Mouse (Mus musculus) kidney, adult 8-10 months (tissue): ENCODE data around the gene Gm45844.
"Not testable (repeated sequence)": the region's sequence is repeated elsewhere in the genome, so short reads cannot be mapped to it uniquely, and the experiment has no call there.

ENCODE experiments used
- DNase-seq, 2 experiments: peaks; one replicate each; pipeline ENCODE4 v3.0.0; 2022

Gene Gm45844

DNA sequence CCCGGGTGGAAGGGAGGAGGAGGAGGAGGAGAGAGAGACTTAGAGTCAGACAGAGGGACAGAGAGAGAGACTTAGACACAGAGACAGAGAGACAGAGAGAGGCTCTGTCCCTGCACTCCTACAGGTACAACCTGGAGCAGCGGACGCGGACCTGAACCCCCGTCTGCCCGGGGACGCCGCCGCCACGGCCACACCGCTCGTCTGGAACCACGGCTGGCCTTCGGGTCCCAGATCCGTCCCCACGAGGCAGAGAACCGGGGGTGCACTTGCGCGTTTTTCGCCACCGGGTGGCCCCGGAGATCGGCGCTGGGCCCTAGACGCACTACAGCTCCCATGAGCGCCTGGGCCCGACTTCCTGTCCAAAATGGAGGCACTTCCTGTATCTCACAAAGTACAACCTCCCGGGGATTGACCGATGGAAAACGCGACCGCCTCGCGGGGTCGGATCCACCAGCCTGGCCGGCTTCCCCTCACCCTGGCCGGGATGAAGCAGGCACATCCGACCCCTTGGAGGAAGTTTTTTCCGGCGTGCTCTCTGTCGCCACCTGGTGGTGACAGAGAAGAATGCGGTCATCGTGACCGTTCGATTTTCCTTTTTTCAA lies at the start of gene Gm45844:
Gene Gm45844, minus strand, starts transcription at position 324 of the 602 bp plus-strand sequence.
- peak; percentile 90 to 94 for DNase-seq

DNA sequence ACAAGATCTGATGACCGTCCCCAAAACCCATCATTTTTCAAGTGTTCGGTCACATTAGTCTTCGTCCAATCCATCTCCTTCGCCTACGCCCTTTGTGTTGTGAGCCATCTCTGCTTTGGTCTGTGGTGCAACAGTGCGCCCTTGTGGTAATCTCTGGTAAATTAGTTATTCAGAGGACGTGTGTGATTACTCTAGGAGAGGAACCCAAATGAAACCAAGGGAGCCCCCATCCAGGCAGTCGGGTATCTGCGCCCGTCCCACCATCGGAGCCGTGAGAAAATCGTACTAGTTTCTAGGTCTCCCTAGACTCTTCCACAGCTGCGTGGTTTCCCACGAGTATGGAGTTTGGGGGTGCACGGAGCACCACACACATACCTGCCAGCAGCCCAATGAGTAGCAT lies 17.5 kb upstream of the Gm45844 start:
- DNase-seq = peak; percentile 32 to 61

DNA sequence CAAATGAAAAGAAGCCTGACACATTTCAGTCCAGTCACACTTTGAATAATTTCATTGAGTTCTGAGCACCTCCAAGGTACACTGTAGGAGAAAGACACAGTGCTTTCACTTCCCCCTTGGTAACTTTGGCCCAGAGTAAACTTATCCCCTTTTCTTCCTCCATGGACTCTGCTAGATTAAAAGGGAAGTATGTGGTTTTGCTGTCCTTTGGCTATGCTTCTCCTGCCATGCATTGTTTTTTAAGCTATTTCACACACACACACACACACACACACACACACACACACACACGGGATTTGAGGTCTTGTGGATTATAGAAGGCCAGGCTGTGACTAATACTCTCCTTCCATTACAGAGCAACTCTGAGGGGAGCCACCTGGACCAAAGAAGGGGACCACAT lies 3.3 kb upstream of the Gm45844 start:
- DNase-seq = no peak

DNA sequence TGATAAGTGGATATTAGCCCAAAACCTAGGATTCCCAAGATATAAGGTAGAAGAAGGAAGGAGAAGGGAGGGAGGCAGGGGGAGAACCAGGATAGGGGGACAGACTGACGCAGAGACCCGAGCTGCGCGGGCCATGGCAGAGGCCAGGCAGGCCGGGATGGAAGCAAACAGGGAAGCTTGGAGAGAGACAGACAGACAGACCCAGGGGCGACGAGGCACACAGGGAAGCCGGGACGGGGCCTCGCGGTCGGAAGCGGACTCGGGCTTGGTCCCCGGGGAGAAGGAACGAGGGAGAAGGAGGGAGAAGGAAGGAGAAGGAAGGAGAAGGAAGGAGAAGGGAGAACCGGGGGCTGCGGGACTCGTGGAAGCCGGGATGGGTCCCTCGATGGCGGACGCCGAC lies 533 bp downstream of the Gm45844 start:
- DNase-seq = peak in 1 of 2 experiments; percentile 21

DNA sequence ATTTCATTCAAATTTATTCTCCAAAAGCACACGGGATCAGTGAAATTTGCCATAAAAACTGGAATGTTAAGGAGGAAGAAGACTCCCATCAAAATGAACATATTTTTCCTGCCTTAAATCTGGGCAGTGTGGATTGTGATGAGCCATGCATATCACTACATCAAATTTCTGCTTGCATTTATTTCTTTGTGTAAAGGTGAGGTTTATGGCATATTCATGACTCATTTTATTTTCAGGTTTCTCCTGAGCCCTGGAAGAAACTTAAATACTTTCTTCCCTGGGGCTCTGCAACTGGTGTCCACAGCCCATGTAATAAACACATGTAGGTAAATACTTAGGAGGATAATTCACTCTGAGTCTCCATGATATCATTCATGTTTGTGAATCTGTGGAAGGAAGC lies 30.9 kb downstream of the Gm45844 start, which contains the start of gene Vmn2r29:
Gene Vmn2r29, minus strand, starts transcription at position 101 of the 400 bp plus-strand sequence.
- DNase-seq = not testable (repeated sequence)

DNA sequence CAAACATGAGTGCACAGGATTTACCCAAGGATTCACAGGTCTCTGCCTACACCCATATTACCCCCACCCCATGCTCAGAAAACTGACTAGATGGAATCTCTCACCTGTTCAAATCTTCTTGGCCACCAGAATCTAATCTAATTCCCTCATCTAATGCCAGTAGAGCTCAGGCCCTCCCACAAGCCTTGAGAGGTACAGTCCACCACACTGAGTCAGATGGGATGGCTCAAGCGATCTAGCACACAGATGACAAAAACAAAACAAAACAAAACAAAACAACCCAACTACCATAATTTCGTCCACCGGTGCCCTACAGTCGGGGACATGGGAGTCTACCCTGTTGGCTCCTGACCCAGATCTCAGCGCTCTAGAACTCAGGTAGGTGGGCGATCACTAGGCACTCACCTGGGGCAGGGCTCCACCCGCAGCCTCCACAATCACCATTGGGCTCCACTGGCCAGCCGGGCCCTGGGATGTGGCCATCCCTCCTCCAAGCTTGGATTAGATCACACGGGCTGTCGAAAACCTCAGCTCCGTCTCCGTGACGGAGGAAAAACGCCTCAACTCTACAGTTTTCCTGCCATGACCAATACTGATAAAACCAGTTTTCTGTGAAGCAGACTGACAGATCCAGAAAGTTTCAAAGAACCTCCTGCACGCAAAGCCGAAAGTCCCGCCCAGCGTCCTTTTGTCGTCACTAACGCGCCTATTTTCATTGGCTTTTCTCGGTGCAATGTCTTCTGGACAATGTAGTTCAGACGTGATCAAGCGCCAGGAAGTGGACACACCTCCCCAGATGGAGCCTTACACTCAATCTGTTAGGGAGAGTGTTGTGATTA lies 68.6 kb downstream of the Gm45844 start, which contains the start of gene Zfp772:
Gene Zfp772, minus strand, starts transcription at position 686 of the 839 bp plus-strand sequence.
- DNase-seq = peak; percentile 47 to 57

DNA sequence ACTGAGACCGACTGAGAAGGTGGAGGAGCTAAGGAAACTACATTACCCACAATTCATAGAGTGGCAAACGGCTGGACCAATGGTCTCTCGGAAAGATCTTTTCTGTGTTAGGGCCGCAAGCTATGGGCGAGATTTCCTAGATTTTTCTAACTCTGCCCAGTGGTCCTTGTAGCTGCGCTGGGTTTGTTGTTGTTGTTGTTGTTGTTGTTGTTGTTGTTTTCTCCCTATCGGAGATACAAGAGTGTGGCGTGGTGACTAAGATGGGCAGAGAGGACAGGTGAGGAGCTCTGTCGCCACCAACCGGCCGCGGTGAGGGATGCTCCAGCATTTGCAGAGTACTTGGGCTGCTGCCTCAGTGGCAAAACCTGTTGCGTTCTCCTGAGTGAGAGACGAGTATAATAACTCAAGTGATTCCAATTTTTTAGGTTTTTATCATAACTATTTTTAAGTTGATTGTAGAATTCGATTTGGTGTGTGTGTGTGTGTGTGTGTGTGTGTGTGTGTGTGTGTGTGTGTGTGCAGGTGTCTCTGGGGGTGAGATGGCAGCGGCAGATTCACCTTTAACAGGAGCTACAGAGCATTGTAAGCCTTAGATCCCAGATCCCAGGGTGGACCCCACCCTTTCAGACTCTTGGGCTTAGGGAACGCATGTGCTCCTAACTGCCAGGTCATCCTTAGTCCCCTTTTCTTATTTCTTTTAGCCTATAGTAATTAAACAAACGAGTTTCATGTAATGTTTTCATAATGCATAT lies 89.7 kb downstream of the Gm45844 start:
- DNase-seq = peak; percentile 37 to 69

DNA sequence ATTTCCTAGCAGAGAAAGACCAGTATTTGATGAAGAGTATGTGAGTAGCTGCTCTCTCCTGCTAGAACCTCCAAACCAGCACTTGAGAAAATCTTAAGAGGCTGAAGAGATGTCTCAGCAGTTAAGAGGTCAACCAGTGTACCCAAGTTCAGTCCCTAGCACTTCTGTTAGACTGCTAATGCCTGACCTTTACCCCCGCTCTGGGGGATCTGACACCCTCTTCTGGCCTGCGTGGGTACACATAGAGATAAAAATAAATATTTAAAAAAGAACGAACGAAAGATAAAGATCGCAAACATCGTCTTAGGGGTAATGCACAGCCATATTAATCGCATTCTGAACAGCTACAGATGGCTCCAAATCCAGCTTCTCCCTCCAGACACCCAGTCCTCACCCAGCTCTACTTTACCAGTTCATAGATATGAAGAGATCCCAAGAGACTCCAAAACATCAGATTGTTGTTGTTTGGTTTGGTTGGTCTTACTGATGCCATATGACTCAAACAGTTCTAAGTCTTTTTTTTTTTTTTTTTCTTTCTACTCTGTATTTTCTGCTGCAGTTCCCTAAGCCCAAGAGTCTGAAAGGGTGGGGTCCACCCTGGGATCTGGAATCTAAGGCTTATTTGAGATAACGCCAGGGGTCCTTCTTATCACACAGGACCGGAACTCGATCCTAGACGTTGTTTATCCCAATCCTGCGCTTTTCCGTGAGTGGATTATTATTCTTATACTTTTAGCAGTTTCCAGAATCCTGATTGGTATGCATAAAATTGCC lies 90.5 kb downstream of the Gm45844 start:
- DNase-seq = no peak

DNA sequence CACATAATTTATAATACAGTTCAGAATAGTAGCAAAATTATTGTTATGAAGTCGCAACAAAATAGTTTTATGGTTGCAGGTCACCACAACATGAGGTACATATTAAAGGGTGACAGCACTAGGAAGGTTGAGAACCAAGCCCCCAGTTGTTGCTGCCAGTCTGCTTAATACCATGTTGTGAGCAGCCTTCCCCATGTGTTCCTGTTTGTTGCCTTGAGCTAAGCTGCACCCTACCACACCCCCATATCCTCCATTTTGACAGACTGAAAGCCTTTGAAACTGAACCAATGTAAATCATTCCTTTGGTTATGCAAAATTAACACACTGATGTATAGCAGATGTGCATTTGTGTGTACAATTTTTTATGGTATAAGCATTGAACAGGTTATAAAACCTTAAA lies 92.2 kb downstream of the Gm45844 start:
- no peak for DNase-seq

DNA sequence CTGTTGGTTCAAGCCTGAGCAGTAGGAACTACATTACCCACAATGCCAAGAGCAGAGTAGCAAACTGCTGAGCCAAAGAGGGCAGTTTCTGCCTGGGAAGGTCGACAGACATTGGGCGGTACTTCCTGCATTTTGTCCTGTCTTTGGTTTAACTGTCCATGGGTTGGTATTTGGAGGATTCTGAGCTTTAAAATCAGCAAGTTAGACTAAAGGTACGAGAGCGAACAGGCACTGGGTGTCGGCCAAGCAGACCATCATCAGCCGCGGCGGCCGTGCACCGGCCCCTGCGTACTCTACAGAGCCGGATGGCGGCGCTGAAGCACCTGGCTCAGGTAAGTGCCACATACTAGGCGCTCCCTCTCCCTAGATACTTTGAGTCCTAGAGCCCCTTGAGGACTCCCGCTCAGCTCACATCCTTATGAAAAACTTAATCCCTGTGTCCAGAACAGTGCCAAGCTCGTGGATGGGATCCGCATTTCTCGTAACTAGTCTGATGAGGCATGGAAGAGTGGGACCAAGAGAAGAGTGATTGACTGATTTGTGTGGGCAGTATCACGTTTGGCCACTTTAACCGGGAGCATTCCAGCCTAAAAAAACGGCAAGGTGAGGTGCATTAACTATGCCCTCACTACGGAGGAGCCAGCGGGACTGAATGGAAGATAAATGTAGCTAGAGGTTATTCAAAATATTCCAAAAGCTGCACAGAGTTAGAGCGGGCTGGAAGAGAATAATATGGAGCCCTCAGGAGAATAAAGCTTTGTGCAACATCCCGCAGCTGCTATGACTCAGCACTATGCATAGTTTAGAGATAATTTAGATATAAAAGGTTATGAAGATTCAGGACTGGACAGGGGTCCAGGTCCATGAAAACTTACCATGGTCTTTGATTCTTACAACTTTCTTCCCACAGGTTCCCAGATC lies 106.6 kb downstream of the Gm45844 start, which contains the start of gene Zfp418:
Gene Zfp418, plus strand, starts transcription at position 104 of the 921 bp plus-strand sequence.
- peak; percentile 69 to 78 for DNase-seq
